Mouse (Mus musculus) MN1 (cell line): ENCODE measurements around the gene 5730455P16Rik.
A peak's percentile ranks its signal among the peaks of the same experiment; 100 is the strongest.
"Not testable (repeated sequence)": the region's sequence is repeated elsewhere in the genome, so short reads cannot be mapped to it uniquely, and the experiment has no call there.

ENCODE experiments used
- DNase-seq: peaks from one replicate; pipeline ENCODE4 v3.0.0-alpha.2; 2016; ENCODE audit warnings: low spot score

The 5730455P16Rik gene

GRCm38 (mm10) chr11:80379184-80379583, 1.4 kb upstream of the 5730455P16Rik start:
- not testable (repeated sequence) for DNase-seq

- DNase-seq, result not testable (repeated sequence)
Measured at GRCm38 (mm10) chr11:80378452-80379068, 726 bp upstream of the 5730455P16Rik start.

DNA sequence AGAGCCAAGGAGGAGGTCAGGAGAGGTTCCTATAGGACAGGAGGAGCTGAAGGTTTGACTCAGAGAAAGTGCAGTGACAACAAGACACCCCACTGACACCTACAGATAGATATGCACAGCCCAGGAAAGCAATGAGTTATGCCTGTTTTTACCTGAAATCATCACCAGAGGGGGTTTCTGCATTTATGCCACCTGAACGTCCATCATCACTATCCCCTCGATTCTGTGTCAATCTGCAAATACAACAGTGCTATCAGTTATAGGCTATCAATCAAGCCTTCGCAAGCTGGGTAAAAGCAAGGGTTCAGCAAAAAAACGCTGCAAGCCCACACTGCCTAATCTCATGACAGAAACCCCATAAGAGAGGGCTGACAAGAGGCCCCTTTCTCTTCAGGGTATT, 1.2 kb downstream of the 5730455P16Rik start:
- DNase-seq, result no peak

GRCm38 (mm10) chr11:80368949-80369348, 8.9 kb downstream of the 5730455P16Rik start:
- DNase-seq, result no peak

- DNase-seq, result no peak
Measured at GRCm38 (mm10) chr11:80354832-80355231, 23.0 kb downstream of the 5730455P16Rik start.

DNA sequence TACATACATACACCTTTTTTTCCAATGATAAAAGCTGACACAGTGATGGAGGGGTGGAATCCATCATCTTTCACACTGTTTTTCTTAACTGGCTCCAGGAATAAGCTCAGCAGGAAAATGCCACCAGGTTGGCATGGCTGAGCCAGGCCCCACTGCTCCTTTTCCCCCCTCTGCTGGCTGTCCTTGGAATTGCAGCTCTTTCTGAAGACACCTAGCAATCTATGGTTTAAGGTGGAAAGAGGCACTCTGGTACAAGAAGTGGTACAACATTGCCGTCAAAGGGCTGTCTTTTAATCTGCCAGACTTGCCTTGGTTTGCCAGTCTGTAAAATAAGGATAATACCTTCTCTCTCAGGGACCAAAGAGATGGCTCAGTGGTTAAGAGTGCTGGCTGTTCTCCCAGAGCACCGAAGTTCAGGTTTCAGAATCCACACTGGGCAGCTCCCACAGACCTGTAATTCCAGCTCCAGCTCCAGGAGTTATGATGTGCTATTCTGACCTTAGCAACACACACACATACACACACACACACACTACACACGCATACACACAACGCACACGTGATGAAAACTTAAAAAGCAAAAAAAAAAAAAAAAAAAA, 25.9 kb downstream of the 5730455P16Rik start:
- peak; percentile 82 for DNase-seq

- no peak for DNase-seq
Measured at GRCm38 (mm10) chr11:80342482-80342881, 35.4 kb downstream of the 5730455P16Rik start.

DNA sequence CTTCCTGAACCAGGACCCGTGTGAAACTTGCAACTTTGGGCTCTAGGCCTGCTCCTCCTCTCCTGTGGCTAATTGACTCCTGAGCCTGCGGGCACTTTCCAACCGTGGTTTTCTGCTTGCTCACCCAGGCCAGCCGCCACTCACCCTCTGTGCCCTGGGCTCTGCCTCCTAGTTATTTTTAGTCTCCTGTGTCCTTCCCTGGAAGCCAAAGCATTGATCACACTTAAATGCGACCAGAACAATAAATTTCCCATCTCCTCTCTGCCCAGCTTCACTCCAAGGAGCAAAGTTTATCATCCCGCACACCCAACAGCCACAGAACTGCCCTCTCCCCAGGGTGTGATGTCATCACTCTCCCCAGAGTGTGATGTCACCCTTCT, 41.5 kb downstream of the 5730455P16Rik start:
- DNase-seq, result peak; percentile 22

- DNase-seq, result peak; percentile 13
Measured at GRCm38 (mm10) chr11:80335609-80336350, 42.1 kb downstream of the 5730455P16Rik start.

DNA sequence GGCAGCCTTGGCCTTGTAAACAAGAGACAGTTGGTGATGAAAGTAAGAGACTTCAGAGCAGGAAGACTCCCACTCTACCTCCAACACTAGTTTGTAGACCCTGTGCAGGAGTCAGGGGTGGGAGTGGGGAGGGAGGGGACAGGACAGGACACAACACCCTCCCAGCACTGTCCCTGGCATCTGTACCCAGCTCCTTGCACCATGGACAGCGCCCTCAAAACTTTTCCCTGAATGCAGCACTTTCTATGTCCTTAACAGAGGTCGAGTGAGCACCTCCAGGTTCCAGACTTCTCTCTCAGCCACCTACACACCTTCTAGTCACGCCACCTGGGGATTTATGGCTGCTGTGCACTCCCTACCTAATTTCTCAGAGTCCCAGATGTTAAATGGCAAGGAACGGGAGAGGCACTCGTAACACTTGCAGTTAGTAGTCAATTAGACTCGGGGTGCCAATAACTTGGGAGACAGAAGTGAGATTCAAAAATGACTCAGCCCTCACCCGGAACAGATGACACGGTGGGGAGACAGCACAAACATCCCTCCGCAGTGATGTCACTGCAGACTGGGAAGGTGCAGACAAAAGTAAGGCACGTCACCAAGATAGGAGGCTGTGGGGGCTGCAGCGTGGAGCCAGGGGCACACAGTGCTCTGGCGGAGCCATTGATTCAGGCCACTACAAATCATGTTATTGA, 45.0 kb downstream of the 5730455P16Rik start:
- no peak for DNase-seq

DNA sequence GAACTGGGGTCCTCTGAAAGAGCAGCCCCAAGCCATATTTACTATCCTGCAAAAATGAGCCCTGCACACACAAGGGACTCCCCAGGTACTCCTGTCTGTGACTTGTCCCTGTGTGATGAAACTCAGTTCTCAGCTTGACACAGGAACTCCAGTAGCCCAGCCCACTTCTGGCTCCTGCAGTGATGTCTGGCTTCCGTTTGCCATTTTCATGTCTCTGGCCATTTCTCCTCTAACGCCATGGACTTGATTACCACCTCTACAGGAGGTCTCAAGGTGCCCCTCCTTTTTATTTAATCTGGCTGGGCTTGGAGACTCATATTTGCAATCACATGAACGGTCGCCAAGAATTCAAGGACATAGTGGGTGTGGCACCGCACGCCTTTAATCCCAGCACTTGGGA, 53.2 kb downstream of the 5730455P16Rik start:
- no peak for DNase-seq

- no peak for DNase-seq
Measured at GRCm38 (mm10) chr11:80323255-80323654, 54.6 kb downstream of the 5730455P16Rik start.

GRCm38 (mm10) chr11:80315743-80316639, 61.8 kb downstream of the 5730455P16Rik start:
- no peak for DNase-seq

GRCm38 (mm10) chr11:80313944-80314343, 63.9 kb downstream of the 5730455P16Rik start:
- DNase-seq, result no peak

DNA sequence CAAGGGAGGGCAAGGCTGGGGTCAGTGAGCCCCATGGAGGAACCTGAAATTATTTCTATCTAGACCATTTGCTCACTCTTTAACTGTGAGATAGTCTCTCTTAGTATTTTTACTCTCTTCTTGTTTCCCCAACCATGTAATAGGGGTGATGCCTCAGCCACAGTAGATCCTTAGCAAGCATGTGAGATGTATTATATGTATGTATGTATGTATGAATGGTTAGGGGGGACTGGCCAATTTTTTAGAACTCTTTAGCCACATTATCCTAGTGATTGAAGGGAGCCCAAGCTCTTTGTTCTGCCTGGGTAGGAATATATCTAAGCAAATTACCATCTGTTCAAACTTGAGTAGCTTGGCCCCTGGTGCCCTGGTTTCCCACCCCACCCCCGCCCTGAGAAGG, 64.4 kb downstream of the 5730455P16Rik start:
- DNase-seq, result no peak

DNA sequence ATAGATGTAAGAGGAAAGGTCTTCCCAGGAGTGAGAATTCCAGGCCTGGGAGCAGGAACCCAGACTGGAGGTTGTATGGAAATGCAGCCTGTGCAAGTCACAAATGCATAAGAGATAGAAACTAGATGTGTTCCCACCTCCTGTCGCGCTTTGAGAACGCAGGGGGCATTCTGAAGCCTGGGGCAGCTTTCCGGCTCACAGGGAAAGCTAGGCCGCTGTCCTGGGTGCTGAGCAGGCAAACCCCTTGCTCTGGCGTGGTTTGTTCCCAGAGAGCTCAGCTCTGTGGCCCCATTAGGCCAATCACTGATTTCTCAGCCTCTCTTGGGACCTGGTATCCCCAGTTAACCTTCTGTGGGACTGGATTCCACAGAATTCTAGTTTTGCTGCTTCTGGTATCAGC, 65.3 kb downstream of the 5730455P16Rik start:
- DNase-seq, result no peak

DNA sequence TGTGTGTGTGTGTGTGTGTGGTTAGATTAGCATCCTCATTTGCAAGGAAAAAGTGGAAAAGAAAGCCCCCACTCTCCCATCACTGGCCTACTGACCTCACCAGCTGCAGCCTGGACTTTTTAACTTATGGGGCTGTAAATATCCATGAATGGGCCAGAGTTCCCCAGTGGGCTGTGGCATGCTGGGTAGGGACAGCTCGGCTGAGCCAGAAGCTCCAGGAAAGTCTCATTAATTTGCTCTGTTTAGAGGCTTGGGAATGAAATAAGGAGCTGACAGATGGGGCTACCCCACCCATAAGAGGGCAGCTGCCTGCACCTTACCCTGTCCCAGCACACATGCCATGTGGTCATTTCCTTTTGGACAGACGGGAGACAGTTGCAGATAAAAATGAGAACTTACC, 65.8 kb downstream of the 5730455P16Rik start:
- DNase-seq, result no peak

- peak; percentile 73 for DNase-seq
Measured at GRCm38 (mm10) chr11:80311271-80311670, 66.6 kb downstream of the 5730455P16Rik start.
